Mouse (Mus musculus) CH12.LX (cell line): ENCODE results near the gene Foxc2. TPM values are rescaled to one million over a fixed set of nuclear protein-coding genes. Genes with fewer than 3 reads are reported as not detected.

Experiments used
- DNase-seq: peaks from one replicate; pipeline ENCODE4 v3.0.0-alpha.2; 2013; ENCODE audit errors: extremely low read depth
- H3K27ac ChIP-seq: 2 replicates; pipeline ENCODE4 v1.5.1; 2012; ENCODE audit warnings: low read depth, mild to moderate bottlenecking, control low read depth, moderate library complexity; ENCODE audit not compliant: insufficient read depth
- H3K27me3 ChIP-seq: replicated peaks from 2 replicates; pipeline ENCODE3; 2012; ENCODE audit warnings: inconsistent platforms
- H3K36me3 ChIP-seq, 2 experiments: replicated peaks in 1 of 2; 2 replicates each; pipeline versions ENCODE3 to v1.6.1; 2012; ENCODE audit warnings: inconsistent platforms in 1 of 2, low read length in 1 of 2, mild to moderate bottlenecking in 1 of 2, mixed read lengths in 1 of 2, moderate library complexity in 1 of 2; ENCODE audit not compliant: control insufficient read depth in 1 of 2, insufficient read depth in 1 of 2
- H3K4me1 ChIP-seq, 2 experiments: 2 replicates each; pipeline ENCODE4 v1.6.1; 2012; ENCODE audit warnings: inconsistent platforms in 1 of 2, moderate library complexity in 1 of 2; ENCODE audit not compliant: insufficient read depth in 2 of 2, control insufficient read depth in 1 of 2
- H3K4me2 ChIP-seq: 2 replicates; pipeline ENCODE4 v1.6.1; 2012; ENCODE audit warnings: low read depth, mild to moderate bottlenecking, control low read depth; ENCODE audit not compliant: poor library complexity, insufficient read depth, severe bottlenecking
- H3K4me3 ChIP-seq, 3 experiments: fragments of 150-350 bp in 1 of 3; sonication (generic) in 1 of 3; replicated peaks in 1 of 3; 2 replicates each; pipeline versions ENCODE3 to v1.5.1; 2011 to 2012; ENCODE audit warnings: low read depth in 2 of 3, low read length in 2 of 3, mild to moderate bottlenecking in 2 of 3, moderate library complexity in 2 of 3, control low read depth in 1 of 3, improper control_type of control experiment in 1 of 3, inconsistent platforms in 1 of 3, mixed read lengths in 1 of 3; ENCODE audit not compliant: poor library complexity in 1 of 3
- H3K79me2 ChIP-seq: replicated peaks from 2 replicates; pipeline ENCODE4 v1.6.1; 2012; ENCODE audit warnings: mild to moderate bottlenecking, moderate library complexity; ENCODE audit not compliant: control insufficient read depth, poor library complexity, insufficient read depth, severe bottlenecking; ENCODE audit errors: extremely low read depth
- H3K9ac ChIP-seq: 2 replicates; pipeline ENCODE4 v1.6.1; 2012; ENCODE audit warnings: low read depth, mild to moderate bottlenecking, control low read depth, moderate library complexity; ENCODE audit not compliant: insufficient read depth
- H3K9me3 ChIP-seq: replicated peaks from 2 replicates; pipeline ENCODE3; 2012; ENCODE audit warnings: low read length, inconsistent platforms, mixed read lengths
- CHD2 ChIP-seq: IDR thresholded peaks from 2 replicates; pipeline ENCODE4 v1.6.1; 2011; ENCODE audit warnings: low read length, improper control_type of control experiment
- ELF1 ChIP-seq: IDR thresholded peaks from 2 replicates; pipeline ENCODE4 v1.6.1; 2014; ENCODE audit warnings: low read depth, mild to moderate bottlenecking, inconsistent platforms, low read length, improper control_type of control experiment
- ETS1 ChIP-seq: conservative IDR thresholded peaks from 2 replicates; pipeline ENCODE4 v1.6.1; 2012; ENCODE audit warnings: low read depth, mild to moderate bottlenecking, inconsistent platforms, low read length, improper control_type of control experiment, moderate library complexity
- IRF4 ChIP-seq: IDR thresholded peaks from 2 replicates; pipeline ENCODE4 v1.6.1; 2014; ENCODE audit warnings: low read depth, mild to moderate bottlenecking, inconsistent platforms, low read length, improper control_type of control experiment
- JUN ChIP-seq: IDR thresholded peaks from 2 replicates; pipeline ENCODE4 v1.6.1; 2011; ENCODE audit warnings: low read depth, mild to moderate bottlenecking, low read length, improper control_type of control experiment, moderate library complexity; ENCODE audit not compliant: insufficient read depth
- MYC ChIP-seq: IDR thresholded peaks from 2 replicates; pipeline ENCODE4 v1.6.1; 2011; ENCODE audit warnings: low read depth, mild to moderate bottlenecking, improper control_type of control experiment, low read length
- NELFE ChIP-seq: IDR thresholded peaks from 2 replicates; pipeline ENCODE4 v1.6.1; 2011; ENCODE audit warnings: low read depth, low read length, improper control_type of control experiment
- NRF1 ChIP-seq: IDR thresholded peaks from 2 replicates; pipeline ENCODE4 v1.6.1; 2014; ENCODE audit warnings: low read depth, mild to moderate bottlenecking, inconsistent platforms, low read length, improper control_type of control experiment, moderate library complexity
- POLR2A ChIP-seq: IDR thresholded peaks from 2 replicates; pipeline ENCODE4 v1.6.1; 2011; ENCODE audit warnings: low read depth, mild to moderate bottlenecking, improper control_type of control experiment, low read length
- POLR2AphosphoS2 ChIP-seq: IDR thresholded peaks from 2 replicates; pipeline ENCODE4 v1.6.1; 2011; ENCODE audit warnings: low read depth, low read length, improper control_type of control experiment
- RAD21 ChIP-seq: IDR thresholded peaks from 2 replicates; pipeline ENCODE4 v1.6.1; 2011; ENCODE audit warnings: low read depth, mild to moderate bottlenecking, low read length, improper control_type of control experiment, moderate library complexity
- USF1 ChIP-seq: IDR thresholded peaks from 2 replicates; pipeline ENCODE4 v1.6.1; 2014; ENCODE audit warnings: low read depth, mild to moderate bottlenecking, inconsistent platforms, low read length, improper control_type of control experiment
- ZC3H11A ChIP-seq: IDR thresholded peaks from 2 replicates; pipeline ENCODE4 v1.6.1; 2012; ENCODE audit warnings: low read depth, mild to moderate bottlenecking, inconsistent platforms, low read length, improper control_type of control experiment
- ZMIZ1 ChIP-seq: IDR thresholded peaks from 2 replicates; pipeline ENCODE4 v1.6.1; 2012; ENCODE audit warnings: low read depth, mild to moderate bottlenecking, inconsistent platforms, low read length, improper control_type of control experiment
- ZNF384 ChIP-seq: IDR thresholded peaks from 2 replicates; pipeline ENCODE4 v1.6.1; 2012; ENCODE audit warnings: low read depth, low read length, improper control_type of control experiment, inconsistent platforms
- dilution Hi-C: fragments of 300-500 bp; cut with MboI; formaldehyde crosslinking; loops from 2 replicates; pipeline ENCODE4 v1.14.3; 2020; ENCODE audit warnings: low sequenced_read_pairs; ENCODE audit not compliant: extremely low pct_unique_long_range_greater_than_20kb, extremely low pct_ligation_motif_present
- in situ Hi-C: fragments of 300-500 bp; cut with MboI; formaldehyde crosslinking; loops from 3 replicates; pipeline ENCODE4 v1.14.3; 2019; ENCODE audit warnings: low sequenced_read_pairs, low pct_ligation_motif_present, low pct_unique_long_range_greater_than_20kb, mixed read lengths
- polyA plus RNA-seq: library from polyadenylated mRNA; unstranded; fragments of >175 nt; gene quantifications from 2 replicates; pipeline ENCODE4 v1.2.1, GENCODE M21; 2012; ENCODE audit warnings: low read depth; ENCODE audit not compliant: insufficient read length
- total RNA-seq, 2 experiments: library from RNA; depleted of rRNA; stranded (reverse); fragments of 300-350 nt in 1 of 2; fragments of >200 nt in 1 of 2; gene quantifications; 2 replicates each; pipeline ENCODE4 v1.2.3; 2012 to 2014

Gene Foxc2
- total and polyA plus RNA-seq, 3 experiments, result not detected

- no peaks in the 10 kb centered on the region for H3K79me2 ChIP-seq
- TF ChIP-seq ZC3H11A (no peak), ZNF384 (no peak), ELF1 (no peak), RAD21 (no peak), NELFE (no peak), JUN (no peak), ZMIZ1 (no peak), MYC (no peak), IRF4 (no peak), NRF1 (no peak), POLR2AphosphoS2 (no peak)
- DNase-seq, result no peak
- no peaks in the 10 kb centered on the region for H3K36me3 ChIP-seq
- peaks cover under 1 to 3% of the 10 kb centered on the region in 2 experiments; a peak in 2 of 4 replicates for H3K4me1 ChIP-seq
- H3K27ac ChIP-seq, result no peak overlapping the region
- dilution Hi-C loops (no loop called here), in situ Hi-C loops (loop anchor here (5.0 kb wide), 1 partner anchor 96 kb away; no protein-coding TSS in a partner anchor)
- no peak overlapping the region for H3K9ac ChIP-seq
- peaks cover 34% of the 10 kb centered on the region for H3K27me3 ChIP-seq
- peaks cover 28% of the 10 kb centered on the region for H3K9me3 ChIP-seq
- H3K4me3 ChIP-seq, result no peak overlapping the region
- H3K4me2 ChIP-seq, result no peak overlapping the region
These were observed 717 bp downstream of the Foxc2 start for GRCm38 (mm10) chr8:121116591-121117185.

DNA sequence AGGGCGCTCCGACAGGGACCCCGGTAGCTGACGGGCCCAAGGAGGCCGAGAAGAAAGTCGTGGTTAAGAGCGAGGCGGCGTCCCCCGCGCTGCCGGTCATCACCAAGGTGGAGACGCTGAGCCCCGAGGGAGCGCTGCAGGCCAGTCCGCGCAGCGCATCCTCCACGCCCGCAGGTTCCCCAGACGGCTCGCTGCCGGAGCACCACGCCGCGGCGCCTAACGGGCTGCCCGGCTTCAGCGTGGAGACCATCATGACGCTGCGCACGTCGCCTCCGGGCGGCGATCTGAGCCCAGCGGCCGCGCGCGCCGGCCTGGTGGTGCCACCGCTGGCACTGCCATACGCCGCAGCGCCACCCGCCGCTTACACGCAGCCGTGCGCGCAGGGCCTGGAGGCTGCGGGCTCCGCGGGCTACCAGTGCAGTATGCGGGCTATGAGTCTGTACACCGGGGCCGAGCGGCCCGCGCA lies 1.2 kb downstream of the Foxc2 start:
- Histone ChIP-seq H3K4me2 (no peak overlapping the region), H3K27ac (no peak overlapping the region), H3K27me3 (peaks cover 39% of the 10 kb centered on the region), H3K36me3 (no peaks in the 10 kb centered on the region), H3K4me3 (no peak overlapping the region), H3K79me2 (no peaks in the 10 kb centered on the region), H3K9ac (no peak overlapping the region), H3K4me1 (peaks cover 3 to 8% of the 10 kb centered on the region in 2 experiments; a peak in 2 of 4 replicates), H3K9me3 (peaks cover 28% of the 10 kb centered on the region)
- TF ChIP-seq POLR2A (no peak), ETS1 (no peak), USF1 (no peak), CHD2 (no peak)
- DNase-seq, result no peak
- dilution Hi-C loops (no loop called here), in situ Hi-C loops (loop anchor here (5.0 kb wide), 1 partner anchor 95 kb away; no protein-coding TSS in a partner anchor)
